Mouse (Mus musculus): Measurements from ENCODE around the gene Ttc7b.

Ttc7b gene

GRCm38 (mm10) chr12:100341614-100342013, 179.0 kb downstream of the Ttc7b start:
- DNase-seq (ENCODE audit: extremely low spot score, low read depth, low spot score) = no peak

GRCm38 (mm10) chr12:100340901-100341460, 179.6 kb downstream of the Ttc7b start:
- DNase-seq (ENCODE audit: extremely low spot score, low read depth, low spot score) = no peak

- DNase-seq (ENCODE audit: extremely low spot score, low read depth, low spot score) = no peak
Measured at GRCm38 (mm10) chr12:100338055-100338454, 182.6 kb downstream of the Ttc7b start.

GRCm38 (mm10) chr12:100337351-100338018, 183.1 kb downstream of the Ttc7b start:
- DNase-seq (ENCODE audit: extremely low spot score, low read depth, low spot score) = no peak

GRCm38 (mm10) chr12:100336241-100336640, 184.4 kb downstream of the Ttc7b start:
- DNase-seq (ENCODE audit: extremely low spot score, low read depth, low spot score) = no peak

- DNase-seq (ENCODE audit: extremely low spot score, low read depth, low spot score) = no peak
Measured at GRCm38 (mm10) chr12:100331806-100332205, 188.8 kb downstream of the Ttc7b start.

- DNase-seq (ENCODE audit: extremely low spot score, low read depth, low spot score) = no peak
Measured at GRCm38 (mm10) chr12:100330234-100330633, 190.4 kb downstream of the Ttc7b start.

GRCm38 (mm10) chr12:100328998-100329397, 191.6 kb downstream of the Ttc7b start:
- DNase-seq (ENCODE audit: extremely low spot score, low read depth, low spot score) = no peak

- no peak for DNase-seq (ENCODE audit: extremely low spot score, low read depth, low spot score)
Measured at GRCm38 (mm10) chr12:100328557-100328956, 192.1 kb downstream of the Ttc7b start.

GRCm38 (mm10) chr12:100326732-100327131, 193.9 kb downstream of the Ttc7b start:
- no peak for DNase-seq (ENCODE audit: extremely low spot score, low read depth, low spot score)

- no peak for DNase-seq (ENCODE audit: extremely low spot score, low read depth, low spot score)
Measured at GRCm38 (mm10) chr12:100325618-100326017, 195.0 kb downstream of the Ttc7b start.

- no peak for DNase-seq (ENCODE audit: extremely low spot score, low read depth, low spot score)
Measured at GRCm38 (mm10) chr12:100325212-100325611, 195.4 kb downstream of the Ttc7b start.

GRCm38 (mm10) chr12:100323641-100324040, 197.0 kb downstream of the Ttc7b start:
- no peak for DNase-seq (ENCODE audit: extremely low spot score, low read depth, low spot score)

GRCm38 (mm10) chr12:100322225-100322624, 198.4 kb downstream of the Ttc7b start:
- no peak for DNase-seq (ENCODE audit: extremely low spot score, low read depth, low spot score)

- no peak for DNase-seq (ENCODE audit: extremely low spot score, low read depth, low spot score)
Measured at GRCm38 (mm10) chr12:100321545-100321944, 199.1 kb downstream of the Ttc7b start.

GRCm38 (mm10) chr12:100319746-100320145, 200.9 kb downstream of the Ttc7b start:
- no peak for DNase-seq (ENCODE audit: extremely low spot score, low read depth, low spot score)

- no peak for DNase-seq (ENCODE audit: extremely low spot score, low read depth, low spot score)
Measured at GRCm38 (mm10) chr12:100317936-100318335, 202.7 kb downstream of the Ttc7b start.

GRCm38 (mm10) chr12:100316094-100316493, 204.5 kb downstream of the Ttc7b start:
- DNase-seq (ENCODE audit: extremely low spot score, low read depth, low spot score) = no peak

- DNase-seq (ENCODE audit: extremely low spot score, low read depth, low spot score) = no peak
Measured at GRCm38 (mm10) chr12:100315119-100315885, 205.3 kb downstream of the Ttc7b start.

GRCm38 (mm10) chr12:100313785-100314375, 206.7 kb downstream of the Ttc7b start:
- DNase-seq (ENCODE audit: extremely low spot score, low read depth, low spot score) = no peak

GRCm38 (mm10) chr12:100313209-100313608, 207.4 kb downstream of the Ttc7b start:
- no peak for DNase-seq (ENCODE audit: extremely low spot score, low read depth, low spot score)
